Mouse (Mus musculus) neutrophil, adult 5-6 weeks (primary cell): Measurements from ENCODE around the gene Stat5a. TPM values are rescaled to one million over a fixed set of nuclear protein-coding genes. Genes with fewer than 3 reads are reported as not detected.

Experiments used
- ATAC-seq: fragments of 151-379, 151-347 bp; 2 replicates; pipeline ENCODE4 v1.8.0; 2017; ENCODE audit warnings: mild to moderate bottlenecking, moderate TSS enrichment; ENCODE audit not compliant: insufficient number of reproducible peaks, poor library complexity, low FRiP score, severe bottlenecking; ENCODE audit errors: extremely low read depth
- total RNA-seq: library from RNA; stranded (forward); fragments of 200-1000 nt; gene quantifications from 2 replicates; pipeline ENCODE4 v1.2.3, GENCODE M21; 2017

Stat5a gene
- 20.9 and 22.5 TPM in 2 replicates for total RNA-seq

DNA sequence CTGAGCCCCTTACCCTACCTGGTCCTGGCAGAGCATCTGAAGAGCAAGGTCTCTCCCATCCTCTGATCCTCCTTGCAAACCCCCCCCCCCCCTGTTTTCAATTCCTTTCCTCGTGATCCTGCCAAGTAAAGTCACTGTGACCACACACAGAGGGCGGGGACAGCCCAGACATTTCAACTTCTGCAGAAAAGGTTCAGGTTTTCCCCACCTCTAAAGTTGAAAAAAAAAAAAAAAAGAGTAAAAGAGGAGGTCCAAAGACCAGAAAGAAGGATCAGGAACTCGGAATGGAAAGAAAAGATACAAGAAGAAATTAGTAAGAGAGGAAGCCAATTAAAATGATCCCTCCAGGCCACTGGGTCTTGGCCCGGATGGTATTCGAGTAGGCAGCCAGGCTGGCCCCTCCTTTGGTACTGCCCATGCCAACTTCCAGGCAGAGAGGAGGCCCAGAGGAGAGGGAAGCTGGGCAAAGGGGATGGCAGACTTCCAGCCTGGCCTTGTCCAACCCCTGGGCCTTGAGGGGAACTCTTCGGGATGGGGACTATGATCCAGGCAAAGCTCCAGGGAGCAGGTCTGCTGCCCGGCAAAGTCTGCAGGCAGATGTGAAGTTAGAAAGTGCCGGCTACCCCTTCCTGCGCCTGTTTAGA is at the start of gene Stat5a:
Gene Stat5a, plus strand, starts transcription at position 417 of the 644 bp plus-strand sequence.
- ATAC-seq = no peak

DNA sequence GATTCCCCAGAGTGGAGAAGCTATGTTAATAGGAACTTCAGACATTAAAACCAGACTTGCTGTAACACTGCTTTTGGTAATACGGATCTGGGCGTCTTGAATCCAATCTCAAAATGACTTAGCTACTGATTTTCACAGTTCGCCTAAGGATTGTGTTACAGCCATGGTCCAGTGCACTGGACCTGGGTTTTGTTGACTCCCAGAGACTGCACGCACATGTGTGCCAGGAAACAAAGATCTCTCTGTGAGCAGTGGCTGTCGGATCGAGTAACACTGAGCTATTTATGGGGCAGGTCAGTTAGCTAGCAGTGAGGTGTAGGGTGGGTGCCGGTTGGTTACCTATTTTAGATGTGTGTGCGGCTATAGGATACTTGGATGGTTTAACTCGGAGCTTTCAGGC is 48.6 kb upstream of the Stat5a start:
- ATAC-seq = no peak

DNA sequence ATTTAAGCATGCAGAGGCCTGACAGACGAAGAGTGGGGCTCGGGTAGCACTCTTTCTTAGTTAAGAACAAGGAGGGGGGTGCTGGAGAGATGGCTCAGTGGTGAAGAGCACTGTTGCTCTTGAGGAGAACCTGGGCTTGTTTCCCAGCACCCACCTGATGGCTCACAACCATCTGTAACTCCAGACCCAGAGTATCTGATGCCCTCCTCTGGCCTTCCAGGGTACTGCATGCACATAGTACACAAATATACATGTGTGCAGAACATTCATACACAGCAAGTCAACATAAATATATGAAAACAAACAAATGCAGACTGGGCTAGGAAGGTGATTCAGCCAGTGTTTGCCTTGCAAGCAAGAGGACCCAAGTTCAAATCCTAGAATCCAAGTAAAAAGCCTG is 48.0 kb upstream of the Stat5a start:
- ATAC-seq = no peak

DNA sequence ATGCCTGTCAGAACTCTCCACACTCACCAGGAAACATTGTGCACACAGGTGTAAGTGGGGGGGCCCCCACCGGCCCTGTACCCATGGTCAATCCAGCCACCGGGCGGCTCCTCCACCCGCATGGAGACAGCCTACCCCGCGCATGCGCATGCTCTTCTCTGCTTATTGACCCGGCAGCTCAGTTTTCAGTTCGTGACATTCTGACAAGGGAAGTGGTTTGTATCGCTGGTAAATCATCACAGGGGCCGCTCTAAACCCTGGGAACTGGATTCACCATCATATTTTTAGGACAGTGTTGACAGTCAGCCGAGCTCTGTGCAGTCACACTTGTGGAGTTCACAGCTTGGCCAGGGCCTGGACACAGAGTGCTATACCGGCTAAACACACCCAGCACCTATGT is 44.7 kb upstream of the Stat5a start:
- peak; percentile 84 for ATAC-seq

DNA sequence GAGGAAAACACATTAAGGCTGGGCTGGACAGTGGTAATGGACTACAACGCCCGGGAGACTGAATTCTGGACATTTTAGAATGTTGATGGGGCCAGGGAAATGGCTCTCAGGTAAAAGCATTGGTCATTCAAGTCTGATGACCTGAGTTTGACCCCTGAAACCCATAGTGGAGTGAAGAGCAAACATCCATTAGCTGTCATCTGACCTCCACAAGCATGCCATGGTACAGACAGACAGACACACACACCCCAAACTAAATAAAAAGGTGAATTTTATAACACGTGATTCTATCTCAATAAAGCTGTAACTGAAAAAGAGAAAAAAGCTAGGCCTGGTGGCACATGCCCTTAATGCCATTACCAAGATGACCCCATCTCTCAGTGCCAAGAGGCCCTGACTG is 42.8 kb upstream of the Stat5a start:
- ATAC-seq = no peak

DNA sequence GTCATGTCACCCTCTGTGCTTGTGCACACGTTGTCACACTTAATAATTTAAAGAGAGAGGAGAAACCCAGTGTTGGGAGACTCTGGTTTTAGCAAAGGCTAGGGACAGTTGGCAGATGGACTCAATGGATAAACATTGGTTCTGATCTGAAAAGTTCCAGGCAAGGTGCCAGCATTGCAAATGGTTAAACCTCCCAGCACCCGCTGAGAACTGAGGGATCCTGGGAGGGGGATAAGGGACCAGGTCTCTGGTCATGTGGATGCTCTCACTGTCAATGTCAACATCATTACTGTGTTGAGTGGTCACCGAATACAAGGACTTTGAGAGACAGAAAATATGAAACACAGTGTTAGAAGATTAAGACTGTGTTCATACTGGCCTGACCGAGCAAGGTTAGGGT is 42.4 kb upstream of the Stat5a start:
- ATAC-seq = no peak

DNA sequence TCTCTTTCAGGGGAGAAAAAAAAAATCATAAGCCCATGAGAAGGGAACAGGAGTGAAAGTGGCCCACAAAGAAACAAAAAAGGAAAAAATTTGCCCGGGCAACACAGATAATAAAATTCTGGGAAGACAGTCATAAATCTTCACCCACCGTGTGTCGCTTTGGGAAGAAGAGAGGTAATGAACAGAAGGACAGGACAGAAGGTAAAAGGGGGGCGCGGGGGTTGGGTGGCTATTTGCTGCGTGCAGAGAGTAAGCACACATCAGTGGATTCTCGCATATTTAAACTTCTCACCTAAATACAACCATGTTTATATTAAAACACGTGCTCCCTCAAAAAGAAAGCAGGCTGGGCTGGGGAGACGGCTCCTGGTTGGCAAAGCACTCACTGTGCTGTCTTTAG is 41.8 kb upstream of the Stat5a start:
- ATAC-seq = no peak

DNA sequence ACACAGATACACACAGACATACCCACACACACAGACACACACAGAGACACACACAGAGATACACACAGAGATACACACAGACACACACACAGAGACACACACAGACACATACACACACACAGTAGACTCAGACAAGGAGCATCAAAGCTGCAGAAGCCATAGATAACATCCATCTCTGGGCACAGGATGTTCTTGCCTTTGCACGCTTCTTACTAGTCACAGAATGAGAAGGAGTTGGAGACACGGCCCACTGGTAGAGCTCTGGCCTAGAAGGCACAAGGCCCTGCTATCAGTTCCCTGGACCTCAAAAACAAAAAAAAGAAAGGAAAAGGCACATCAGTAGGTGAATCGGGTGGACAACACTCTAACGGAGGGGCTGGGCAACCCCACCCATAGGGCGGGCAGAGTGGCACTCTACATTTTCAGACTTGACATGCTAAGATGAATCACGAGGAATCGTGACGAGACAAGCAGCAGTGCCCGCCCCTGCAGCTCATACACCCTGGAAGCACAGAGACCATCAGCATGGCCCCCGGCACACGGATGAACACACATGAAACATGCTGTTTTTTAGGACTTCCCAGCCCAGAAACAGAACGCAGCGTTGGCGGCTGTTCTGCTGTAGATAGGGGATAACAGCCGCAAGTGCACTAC is 40.7 kb upstream of the Stat5a start:
- ATAC-seq = no peak

DNA sequence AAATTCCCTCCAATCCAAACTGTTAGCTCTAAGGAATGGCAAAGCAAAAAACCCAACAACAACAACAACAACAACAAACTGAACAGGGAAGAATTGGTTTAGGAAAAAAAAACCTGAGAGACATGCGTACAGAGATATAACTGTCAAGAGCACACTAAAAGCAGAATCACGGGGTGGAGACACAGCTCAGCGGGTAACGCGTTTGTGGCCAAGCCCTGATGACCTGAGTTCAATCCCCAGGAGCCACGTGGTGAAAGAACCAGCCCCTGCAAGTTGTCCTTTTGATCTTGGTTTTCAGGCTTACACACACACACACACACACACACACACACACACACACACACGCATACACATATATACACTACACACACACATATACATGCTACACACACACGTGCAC is 40.1 kb upstream of the Stat5a start:
- ATAC-seq = no peak

DNA sequence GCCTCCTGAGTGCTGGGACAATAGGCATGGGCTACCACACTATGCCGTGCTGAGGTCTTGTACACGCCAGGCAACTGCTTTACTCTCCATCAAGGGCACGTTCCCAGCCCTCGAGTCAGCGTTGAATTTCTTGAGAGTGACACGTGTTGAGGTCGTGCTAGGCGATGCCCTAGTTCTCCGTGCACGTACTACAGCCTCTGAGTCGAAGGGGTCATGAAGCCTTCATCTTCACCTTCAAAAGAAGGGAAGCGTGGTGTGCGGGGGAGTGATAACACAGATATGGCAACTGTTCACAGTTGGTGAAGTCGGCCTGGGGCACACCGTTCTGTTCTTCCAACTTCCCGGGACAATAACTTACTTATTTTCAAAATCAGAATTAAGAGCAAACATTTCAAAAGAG is 39.5 kb upstream of the Stat5a start:
- no peak for ATAC-seq

DNA sequence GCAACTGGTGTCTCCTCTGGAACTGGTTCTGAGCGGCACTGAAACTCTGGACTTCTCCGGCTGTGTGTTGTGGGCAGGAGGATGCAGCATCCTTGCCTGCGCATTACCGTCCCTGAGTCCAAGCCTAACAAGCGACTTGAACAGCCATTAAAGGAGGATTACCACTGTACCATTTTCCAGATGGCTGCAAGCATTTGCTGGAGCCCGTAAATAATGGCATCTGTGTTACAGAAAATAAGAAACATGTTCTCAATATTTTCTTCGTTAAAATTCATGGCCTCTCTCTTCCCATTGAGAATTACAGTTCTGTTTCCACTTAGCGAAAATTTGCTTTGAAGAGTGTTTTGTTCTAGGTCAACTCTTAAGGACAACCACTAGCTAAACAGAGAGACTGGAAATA is 39.1 kb upstream of the Stat5a start:
- ATAC-seq = no peak

DNA sequence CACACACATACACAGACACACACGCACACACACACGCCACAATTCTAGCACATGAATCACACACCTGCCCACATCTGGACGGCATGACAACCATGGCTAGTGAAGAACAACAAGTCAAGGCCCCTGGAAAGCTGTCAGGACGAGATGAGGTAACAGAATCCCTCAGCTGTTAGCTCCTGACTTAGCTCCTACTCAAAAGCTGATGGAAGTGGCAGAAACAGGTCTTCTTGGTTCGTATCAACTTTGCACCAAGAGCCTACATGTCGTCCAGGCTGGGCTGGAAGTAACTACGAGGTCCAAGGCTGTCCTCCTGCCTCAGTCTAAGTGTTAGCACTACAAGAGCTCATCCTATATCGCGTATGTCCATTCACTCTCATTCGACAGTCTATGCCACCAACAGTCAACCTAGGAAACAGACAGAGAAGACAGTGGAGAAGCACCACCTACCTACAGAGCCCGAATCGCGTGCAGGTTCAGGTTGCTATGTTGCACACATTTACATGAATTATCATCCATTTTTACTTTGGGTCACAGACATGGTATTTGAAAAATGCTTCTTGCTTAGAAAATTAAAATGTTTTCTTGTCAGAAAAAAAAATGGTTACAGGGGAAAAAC is 37.4 kb upstream of the Stat5a start:
- no peak for ATAC-seq

DNA sequence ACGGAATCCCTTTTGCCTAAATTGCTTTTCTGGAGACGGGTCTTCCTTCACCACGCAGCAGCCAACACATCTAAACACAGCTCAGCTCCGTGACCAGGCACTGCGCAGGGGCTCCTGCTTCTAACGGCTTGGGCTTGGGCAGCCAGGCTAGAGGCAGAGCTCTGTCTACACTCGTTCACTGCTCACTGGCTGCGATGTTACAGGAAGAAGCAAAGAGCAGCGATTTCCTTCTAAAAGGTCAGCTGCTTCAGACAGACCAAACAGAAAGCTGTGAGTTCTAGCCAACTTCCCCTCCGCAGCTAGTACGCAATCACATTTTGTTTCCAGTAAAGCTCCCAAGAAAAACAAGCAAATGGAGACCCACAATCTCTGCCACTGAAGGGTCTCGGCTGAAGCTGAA is 36.8 kb upstream of the Stat5a start:
- ATAC-seq = peak; percentile 71

DNA sequence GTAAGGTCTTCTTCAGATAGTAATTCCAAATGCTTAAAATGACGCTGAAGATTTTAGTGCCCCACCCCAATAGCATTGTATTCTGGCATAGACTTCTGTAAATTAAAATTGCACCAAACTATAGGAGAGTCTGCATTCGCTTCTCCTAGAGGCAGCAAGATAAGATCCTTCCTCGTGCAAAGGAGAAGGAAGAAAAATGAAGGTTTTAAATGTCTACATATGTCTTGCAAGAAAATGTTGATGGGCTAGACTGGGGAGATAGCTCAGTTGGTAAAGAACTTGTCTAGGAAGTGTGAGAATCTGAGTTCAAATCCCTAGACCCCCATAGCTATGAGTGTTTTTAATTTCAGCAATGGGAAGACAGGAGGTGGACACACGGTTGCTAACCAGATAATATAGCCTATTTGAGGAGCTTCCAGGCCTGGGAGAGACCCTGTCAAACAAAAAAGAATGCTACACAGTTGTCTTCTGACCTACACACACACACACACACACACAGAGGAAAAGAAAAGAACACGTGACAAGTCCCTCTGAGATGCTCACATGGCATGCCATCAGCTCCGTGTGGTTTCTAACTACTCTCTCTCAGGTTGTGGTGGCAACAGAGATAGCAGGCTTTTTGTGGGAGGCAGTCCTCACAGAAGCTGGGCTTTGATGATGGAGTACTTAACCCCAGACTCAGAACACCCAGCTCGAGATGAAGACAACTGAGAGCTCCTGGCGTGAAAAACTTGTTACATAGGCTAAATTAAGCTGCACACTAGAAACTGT is 35.4 kb upstream of the Stat5a start:
- peak; percentile 23; the same call in 1 of the 2 replicates for ATAC-seq

DNA sequence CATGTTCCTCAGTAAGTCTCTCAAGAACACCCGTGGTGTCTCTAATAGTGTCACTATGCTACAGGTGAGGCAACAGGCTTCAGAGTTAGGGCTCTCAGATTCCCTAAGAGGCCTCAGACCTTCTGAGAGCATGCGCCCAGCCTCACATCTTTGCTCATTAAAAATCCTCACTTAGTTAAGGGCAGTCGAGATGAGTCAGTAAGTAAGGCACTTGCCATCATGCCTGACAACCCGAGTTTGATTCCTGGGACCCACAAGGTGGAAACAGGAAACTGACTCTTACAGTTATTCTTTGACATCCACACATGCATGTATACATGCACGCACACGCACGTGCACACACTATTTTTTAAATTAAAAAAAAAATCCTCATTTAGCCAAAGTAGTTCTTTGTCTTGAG is 34.7 kb upstream of the Stat5a start:
- ATAC-seq = no peak

DNA sequence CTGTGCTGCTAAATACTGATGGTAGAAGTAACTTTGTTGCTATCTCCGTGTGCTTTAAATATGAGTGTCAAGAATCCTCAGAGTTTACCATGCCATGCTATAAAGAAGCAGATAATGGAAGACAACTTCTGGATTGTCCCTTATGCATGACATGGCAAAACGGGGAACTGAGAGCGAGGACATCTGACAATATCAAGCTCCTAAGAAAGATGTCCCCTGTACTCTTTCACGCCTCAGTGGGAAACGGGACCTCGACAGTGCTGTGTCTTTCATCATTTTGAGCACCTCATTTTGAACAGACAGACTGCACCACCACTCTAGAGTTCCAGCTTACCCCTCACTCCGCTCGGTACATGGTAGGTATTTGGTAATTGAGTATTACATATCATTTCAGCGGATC is 33.7 kb upstream of the Stat5a start:
- ATAC-seq = no peak

DNA sequence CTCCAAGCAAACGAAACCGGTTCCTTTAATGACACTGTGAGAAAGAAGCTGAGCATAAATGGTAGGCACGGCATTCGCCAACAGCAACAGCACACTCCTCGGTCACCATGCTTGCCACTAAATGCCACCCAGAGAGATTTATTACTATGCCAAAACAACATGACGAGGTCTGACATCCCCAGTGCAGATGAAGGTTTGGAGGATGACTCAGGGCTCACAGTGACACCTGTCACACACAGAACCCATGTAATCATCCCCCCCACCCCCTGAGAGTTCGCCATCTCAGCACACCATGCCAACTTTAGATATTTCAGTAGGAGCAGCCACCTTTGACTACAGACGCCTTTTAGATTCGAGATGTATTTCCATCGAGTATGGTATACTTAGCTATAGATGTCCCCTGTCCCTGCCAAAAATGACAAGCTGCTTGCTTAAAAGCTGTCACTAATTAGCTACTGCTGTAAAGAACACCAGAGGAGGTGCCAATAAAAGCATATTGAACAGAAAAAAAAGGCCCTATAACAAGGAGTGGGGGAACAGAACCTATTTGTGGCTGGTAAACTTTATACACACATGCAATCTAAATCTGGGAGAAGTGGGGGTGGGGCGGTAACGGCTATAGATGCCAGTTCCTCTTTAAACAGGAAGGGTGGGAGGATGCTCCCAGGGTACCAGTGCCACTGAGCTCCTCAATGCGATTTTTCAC is 32.8 kb upstream of the Stat5a start:
- ATAC-seq = peak; percentile 28; the same call in 1 of the 2 replicates

DNA sequence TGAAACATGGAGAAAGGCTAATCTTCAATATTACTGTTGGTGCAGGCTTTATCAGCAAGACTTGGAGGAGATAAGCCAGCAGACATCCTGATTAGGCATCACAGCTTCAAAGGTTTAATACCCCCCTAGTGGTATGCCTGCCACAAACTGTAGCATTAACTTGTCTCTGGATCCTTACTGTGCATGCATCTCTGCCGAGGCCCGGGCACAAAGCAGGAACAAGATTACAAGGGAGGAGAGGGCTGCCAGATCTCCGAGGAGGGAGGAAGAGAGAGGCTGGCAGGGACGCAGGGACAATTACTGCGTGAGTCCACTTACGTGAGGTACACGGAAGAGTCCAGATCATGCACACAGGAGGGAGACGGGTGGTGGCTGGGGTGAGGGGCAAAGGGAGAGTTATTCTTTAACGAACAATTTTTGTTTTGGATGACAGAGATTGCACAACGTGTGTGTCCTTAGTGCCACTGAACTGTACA is 30.4 kb upstream of the Stat5a start:
- no peak for ATAC-seq

DNA sequence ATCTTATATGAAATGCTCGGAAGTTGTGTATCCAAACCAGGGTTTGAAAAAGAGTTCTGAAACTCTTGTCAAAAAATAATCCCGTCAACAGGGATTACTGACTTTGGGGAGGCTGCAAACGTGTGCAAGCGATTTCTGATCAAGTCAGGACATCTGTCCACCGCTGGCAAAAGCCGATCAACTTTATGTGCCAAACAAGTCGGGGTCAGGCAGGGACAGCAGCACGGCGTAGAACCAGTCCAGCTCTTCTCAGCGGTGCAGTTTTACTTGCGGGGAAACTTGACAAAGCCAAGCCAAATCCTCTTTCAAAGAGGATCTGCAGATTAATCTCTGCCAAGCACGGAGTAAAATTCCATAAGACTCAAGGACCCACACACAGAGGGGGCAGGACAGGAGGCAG is 29.5 kb upstream of the Stat5a start:
- no peak for ATAC-seq
